Mouse (Mus musculus) left cerebral cortex, adult 11 months (tissue): Measurements from ENCODE around the gene Znrf2.

Experiments
- DNase-seq: peaks from one replicate; pipeline ENCODE4 v3.0.0; 2022; ENCODE audit warnings: low spot score

Gene Znrf2

DNA sequence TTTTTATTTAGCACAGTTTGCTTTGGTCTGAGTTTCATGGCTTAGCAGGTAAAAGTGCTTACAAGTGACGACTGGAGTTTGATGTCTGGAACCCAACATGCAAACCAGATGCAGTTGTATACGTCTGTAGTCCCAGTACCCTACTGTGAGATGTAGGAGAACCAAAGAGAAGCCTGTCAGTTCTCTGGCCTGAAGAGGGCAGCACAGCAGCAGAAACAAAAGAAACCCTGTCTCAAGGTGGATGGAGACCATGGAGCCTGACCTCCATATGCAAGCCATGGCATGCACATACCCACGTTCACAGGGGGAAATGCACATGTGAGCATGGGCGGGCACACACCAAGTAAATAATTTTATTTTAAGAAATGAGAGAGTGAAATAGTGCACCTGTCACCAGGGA is 100.8 kb downstream of the Znrf2 start:
- DNase-seq = peak; percentile 24

DNA sequence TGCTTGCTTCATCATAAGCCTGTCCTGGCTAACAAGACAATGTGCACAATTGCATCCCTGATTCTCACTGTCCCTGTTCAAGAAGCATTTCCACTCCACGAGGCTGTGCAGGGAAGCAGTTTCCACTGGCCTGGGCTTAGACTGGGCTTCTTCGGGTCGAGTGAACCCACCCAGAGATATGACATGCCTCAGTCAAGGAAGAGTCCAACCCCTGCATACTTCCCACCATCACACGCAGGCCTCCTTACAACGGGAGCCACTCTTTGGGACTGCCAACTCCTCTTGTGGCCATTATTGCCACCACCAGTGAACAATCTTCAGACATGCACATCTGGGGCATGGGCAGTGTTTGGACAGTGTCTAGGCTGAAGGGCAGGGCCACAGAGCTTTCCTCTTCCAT is 101.8 kb downstream of the Znrf2 start:
- no peak for DNase-seq

DNA sequence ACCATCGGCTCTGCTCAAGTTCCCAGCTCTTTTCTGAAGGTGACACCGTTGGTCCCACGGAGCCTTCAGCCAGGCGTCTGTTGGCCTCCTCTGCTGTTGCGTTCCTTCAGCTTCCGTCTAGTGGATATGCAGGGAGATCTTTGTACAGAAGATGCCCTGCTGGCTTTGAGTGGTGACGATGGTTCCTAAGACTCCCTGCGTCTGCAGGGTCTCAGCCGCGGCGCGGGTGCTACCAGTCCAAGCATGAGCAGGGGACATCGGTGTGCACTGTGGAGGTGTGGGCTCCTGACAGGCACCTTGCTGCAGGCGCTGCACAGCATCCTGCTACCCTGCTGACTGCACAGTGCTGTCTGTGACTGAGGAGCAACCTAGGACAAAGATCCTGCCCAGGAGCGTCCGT is 107.8 kb downstream of the Znrf2 start:
- DNase-seq = no peak

DNA sequence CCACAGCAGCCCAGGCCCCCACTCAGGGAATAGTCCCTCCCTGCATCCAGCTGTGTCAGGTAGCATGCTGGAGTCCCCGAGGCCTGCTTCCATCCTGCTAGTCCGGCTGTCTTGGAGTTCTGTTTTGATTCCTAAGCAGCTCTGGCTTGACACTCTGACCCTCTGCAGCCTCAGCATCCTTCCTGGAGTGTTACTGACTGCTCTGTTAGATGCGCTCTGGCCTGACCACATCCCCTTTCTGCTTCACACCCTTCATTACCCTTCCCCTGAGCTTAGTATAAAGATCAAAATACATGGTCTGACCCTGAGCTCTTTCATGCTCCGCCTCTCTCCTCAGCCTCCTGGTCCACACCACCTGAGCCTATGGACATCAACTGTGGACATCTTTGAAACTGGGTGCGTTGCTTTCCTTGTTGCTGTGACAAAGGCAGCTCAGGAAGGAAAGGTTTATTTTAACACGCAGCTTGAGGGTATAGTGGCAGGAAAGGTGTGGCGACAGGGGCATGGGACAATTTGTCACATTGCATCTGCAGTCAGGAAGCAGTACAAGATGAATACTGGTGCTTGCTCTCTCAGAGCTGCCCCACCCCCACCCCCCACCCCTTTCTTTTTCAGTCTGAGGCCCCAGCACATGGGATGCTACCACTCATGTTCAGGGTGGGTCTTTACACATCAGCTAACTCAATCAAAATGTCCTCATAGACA is 109.2 kb downstream of the Znrf2 start:
- no peak for DNase-seq

DNA sequence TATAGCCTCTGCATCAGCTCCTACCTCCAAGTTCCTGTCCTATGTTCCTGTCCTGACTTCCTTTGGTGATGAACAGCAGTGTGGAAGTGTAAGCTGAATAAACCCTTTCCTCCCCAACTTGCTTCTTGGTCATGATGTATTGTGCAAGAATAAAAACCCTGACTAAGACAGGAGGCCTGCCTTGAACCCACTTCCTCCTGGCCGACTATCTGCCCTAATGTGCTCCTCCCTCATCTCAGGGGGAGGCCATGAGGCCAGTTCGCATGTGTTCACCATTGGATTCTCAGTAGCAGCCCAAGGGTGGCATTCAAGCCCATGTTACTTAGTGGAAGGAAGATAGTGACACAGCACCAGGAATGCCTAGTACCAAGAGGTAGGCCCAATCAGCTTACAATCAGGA is 110.2 kb downstream of the Znrf2 start:
- DNase-seq = no peak

DNA sequence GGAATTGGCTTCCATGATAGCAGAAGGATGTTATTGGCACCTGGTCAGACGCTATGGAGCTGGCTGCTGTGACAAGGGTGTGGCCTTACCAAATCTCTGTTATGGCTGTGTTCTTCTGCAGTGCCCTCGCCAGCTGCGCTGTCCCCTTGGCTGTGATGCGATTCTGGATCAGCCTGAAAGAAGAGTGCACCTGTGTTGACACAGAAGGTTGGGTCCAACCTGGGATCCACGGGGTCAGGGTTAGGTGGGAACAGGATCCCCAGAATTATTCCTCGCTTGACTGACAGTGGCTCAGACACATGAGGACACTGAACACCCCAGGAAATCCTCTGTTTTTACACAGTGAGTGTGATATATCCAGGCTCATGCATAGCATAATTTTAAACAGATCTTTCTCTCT is 111.2 kb downstream of the Znrf2 start:
- DNase-seq = no peak

DNA sequence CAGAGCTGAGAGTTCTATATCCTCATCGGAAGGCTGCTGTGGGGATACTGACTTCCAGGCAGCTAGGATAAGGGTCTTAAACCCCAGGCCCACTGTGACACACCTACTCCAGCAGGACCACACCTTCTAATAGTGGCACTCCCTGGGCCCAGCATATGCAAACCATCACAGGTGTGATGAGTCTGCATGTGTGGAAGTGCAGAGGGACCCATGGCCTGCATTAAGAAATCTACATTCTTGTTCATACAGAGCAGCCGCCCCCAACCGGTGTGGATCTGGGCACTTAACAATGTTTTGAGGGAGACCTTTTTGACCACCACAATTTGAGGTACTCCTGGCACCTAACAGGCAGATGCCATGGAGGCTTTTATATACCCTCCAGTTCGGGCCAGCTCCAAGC is 114.9 kb downstream of the Znrf2 start:
- no peak for DNase-seq

DNA sequence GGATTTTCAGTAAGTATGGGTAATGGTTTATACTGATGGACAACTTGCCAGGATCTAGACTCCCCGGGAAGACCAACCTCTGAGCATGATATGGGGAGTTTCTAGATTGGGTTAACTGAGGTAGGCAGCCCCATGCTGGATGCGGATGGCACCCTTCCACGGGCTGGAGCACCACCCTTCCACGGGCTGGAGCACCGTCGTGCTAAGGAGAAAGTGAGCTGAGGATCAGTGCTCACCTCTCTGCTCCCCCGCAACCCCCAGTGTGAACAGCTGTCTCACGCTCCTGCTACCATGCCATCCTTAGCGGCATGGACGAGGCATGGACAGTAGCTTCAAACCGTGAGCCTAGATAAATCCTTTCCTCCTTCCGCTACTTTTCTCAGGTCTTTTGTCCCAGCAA is 115.8 kb downstream of the Znrf2 start:
- no peak for DNase-seq

DNA sequence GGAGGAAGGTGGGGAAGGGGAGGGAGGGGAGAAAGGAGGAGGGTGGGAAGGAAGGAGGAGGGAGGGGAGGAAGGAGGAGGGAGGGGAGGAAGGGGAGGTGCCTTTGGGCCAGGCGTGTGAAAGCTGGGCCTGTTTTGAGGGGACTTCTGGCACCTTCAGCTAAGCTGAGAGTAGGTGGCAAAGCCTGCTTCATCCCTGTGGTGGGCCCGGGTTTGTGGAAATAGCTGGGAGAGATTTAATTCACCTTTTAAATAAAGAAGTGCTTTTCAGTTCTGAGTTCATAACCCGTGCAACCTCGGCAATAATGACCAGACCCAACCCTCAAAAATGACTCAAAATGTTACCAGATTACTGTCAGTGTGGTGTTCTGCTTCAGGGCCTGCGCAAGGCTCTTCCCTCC is 116.5 kb downstream of the Znrf2 start:
- no peak for DNase-seq

DNA sequence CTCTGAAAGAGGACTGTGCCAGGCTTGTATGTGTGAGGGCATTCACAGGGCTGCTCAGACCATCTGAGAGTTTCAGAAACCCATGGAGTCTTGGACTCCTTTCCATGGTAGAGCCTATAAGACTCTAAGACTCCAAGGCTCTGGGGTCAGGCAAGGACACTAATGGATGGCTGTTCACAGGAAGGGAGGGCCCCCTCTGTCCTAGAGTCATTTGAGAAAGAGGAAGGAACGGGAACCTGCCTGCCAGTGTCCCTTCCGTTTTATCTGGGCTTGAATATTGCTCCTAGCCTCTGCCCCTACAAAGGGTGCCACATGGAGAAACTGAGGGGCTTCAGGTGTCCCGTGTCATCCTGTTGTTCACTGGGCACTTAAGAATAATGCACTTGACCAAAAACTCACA is 117.2 kb downstream of the Znrf2 start:
- no peak for DNase-seq

DNA sequence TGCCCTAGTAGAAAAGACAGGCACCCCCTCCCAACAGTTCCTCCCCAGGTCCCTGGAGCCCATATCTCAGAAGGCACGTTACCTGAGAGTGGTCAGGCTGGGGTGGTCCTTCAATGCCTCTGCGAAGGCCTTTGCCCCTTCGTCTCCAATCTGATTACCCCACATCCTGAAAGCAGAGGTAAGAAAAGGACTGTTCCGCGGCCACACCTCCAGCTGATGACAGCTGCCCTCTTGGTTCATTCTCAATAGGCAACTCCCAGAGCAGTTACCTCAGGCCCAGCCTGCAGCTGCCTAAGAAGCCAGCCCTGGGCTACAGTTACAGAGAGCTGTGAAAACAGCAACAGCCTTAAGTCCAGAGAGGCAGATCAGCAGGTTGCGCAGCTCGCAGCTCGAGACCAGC is 117.6 kb downstream of the Znrf2 start:
- DNase-seq = no peak

DNA sequence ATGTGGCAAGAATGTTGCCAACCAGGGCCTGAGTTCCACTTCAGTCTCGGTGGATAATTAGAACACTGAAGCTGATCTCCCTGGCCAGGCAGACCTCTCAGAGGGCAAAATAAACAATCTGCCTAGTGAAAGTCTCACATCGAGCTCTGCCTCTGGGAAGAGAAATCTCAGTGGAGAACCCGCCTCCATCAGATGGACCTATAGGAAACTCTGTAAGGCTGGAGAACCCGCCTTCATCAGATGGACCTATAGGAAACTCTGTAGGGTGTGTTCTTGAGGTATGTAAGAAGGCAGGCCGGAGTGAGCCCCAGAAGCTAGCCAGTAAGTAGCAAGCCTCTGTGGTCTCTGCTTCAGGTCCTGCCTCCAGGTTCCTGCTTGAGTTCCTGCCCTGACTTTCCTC is 118.2 kb downstream of the Znrf2 start:
- no peak for DNase-seq

DNA sequence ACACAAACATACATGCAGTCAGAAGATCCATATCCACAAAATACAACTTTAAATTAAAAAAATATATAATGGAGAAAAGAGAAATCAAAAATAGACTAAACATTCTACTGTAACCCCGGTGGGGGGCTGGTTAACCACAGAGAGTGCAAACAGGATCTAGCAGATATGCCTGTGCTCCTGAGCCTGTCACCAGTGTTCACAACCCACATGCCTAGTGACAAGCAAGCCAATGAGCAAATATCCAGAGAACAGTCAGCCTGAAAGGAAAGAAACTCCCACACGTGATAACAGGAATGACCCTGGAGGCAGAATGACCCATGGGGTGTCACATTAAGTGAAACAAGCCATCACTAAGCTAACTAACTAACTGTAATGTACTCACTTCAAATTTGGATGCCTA is 119.8 kb downstream of the Znrf2 start:
- no peak for DNase-seq

DNA sequence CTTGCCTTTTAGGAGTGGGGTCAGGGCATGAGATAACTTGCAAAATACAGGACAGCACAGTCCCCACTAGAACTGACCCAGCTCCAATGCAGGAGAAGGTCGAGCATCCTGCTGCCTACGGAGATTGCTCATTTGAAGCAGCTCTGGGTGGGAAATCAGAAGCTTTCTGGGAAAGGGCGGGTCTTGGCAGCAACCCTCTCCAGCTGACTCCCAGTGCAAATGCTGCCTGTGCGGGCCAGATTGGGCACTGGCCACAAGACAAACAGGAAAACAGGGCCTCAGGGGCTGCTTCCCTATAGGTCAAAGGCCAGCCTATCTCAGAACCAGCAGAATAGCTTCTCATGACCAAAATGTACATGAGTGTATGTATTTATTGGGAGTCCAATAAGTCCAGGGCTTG is 122.9 kb downstream of the Znrf2 start:
- no peak for DNase-seq

DNA sequence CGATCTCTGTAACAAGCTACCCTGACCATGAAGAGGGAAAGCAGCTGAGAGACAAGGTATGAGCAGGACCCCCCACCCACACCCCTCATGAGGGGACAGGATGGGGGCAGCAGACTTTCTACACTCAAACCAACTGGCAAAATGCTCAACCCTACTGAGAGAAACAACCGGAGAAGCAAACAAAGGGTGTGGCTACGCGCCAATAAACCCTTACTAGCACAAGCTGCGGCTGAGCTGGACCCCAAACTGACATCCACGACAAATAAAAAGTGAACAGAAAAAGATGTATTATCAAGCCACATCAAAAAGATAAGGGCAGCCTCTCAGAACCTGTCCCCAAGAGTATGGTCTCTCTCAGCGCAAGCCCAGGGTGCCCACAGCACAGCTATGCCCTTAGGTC is 123.4 kb downstream of the Znrf2 start:
- DNase-seq = no peak

DNA sequence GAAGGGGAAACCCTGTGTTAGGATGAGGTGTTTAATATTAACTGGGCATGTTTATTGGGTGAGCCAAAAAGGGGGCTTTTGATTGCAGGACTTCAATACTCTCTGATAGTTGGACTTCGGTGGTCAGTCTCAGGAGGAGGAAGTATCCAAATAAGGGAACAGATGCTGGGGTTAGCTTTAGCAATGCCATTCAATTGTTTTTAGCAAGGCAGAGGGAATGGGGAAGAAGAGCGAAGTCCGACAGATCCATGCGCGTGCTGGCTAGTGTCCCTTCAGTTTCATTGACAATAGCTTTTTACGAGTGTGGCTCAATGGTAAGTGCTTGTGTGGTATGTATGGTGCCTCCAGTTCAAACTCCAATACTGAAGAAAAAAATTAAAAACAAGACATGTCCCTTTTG is 124.4 kb downstream of the Znrf2 start:
- DNase-seq = no peak
